Mouse (Mus musculus) kidney, adult 2 months (tissue): Measurements from ENCODE around the gene Pyroxd1. TPM values are rescaled to one million over a fixed set of nuclear protein-coding genes. Genes with fewer than 3 reads are reported as not detected.
A peak's percentile ranks its signal among the peaks of the same experiment; 100 is the strongest.
"Not testable (repeated sequence)": the region's sequence is repeated elsewhere in the genome, so short reads cannot be mapped to it uniquely, and the experiment has no call there.

Source experiments
- DNase-seq: peaks from one replicate; pipeline ENCODE4 v3.0.0; 2021
- H3K27ac ChIP-seq: fragments of 200-500 bp; 2 replicates; pipeline ENCODE4 v1.5.1; 2012; ENCODE audit warnings: low read depth, low read length, control low read depth, inconsistent platforms; ENCODE audit not compliant: insufficient read depth
- H3K27me3 ChIP-seq: fragments of 200-500 bp; replicated peaks from 2 replicates; pipeline ENCODE4 v1.6.1; 2012; ENCODE audit warnings: mild to moderate bottlenecking, moderate library complexity, low read length, inconsistent platforms; ENCODE audit not compliant: control insufficient read depth, insufficient read depth
- H3K36me3 ChIP-seq: fragments of 200-500 bp; 2 replicates; pipeline ENCODE4 v1.6.1; 2012; ENCODE audit warnings: mild to moderate bottlenecking, moderate library complexity, low read length, inconsistent platforms; ENCODE audit not compliant: control insufficient read depth, insufficient read depth
- H3K4me1 ChIP-seq: fragments of 200-500 bp; 2 replicates; pipeline ENCODE4 v1.6.1; 2011; ENCODE audit warnings: low read length; ENCODE audit not compliant: control insufficient read depth, insufficient read depth
- H3K4me3 ChIP-seq: fragments of 200-500 bp; 2 replicates; pipeline ENCODE4 v1.5.1; 2011; ENCODE audit warnings: mild to moderate bottlenecking, low read depth, low read length, control low read depth; ENCODE audit not compliant: insufficient read depth
- CTCF ChIP-seq: fragments of 200-500 bp; conservative IDR thresholded peaks from 2 replicates; pipeline ENCODE4 v1.5.1; 2011; ENCODE audit warnings: low read depth, mild to moderate bottlenecking, control low read depth, low read length, moderate library complexity, mixed read lengths; ENCODE audit not compliant: insufficient read depth, insufficient read length
- POLR2A ChIP-seq: fragments of 200-500 bp; IDR thresholded peaks from one replicate; pipeline ENCODE4 v1.6.1; 2011; ENCODE audit warnings: low read depth, low read length, control low read depth
- WGBS: fragments of 180-500 bp; shearing (Covaris S2); methylation state at CpG from one replicate; pipeline ENCODE4 v1.1.7; 2018; 5-methylcytosine and 5-hydroxymethylcytosine counted together
- polyA plus RNA-seq: library from polyadenylated mRNA; depleted of rRNA; stranded (reverse); fragments of >200 nt; gene quantifications from 2 replicates; pipeline ENCODE4 v1.2.3, GENCODE M21; 2012

The Pyroxd1 gene
- polyA plus RNA-seq, 1 experiment, result 5.6 TPM

DNA sequence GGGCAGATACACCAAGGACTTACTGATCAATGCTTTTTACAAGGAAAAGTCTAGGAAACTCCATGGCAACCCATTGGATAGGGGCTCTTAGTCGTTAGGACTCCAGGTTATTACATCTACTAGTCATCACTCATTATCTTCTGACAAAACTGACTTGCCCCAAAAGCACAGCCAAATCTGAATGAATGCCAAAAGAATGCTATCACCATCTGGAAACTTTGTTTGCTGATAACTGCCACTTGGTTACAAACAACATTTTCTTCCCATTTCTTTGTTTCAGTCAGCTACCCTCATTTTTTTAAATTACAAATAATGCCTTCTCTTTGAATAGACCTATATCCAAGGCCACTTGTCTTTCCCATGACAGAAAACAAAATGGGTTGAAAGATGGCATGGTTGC is 16.3 kb upstream of the Pyroxd1 start:
- Histone ChIP-seq H3K36me3 (no peaks in the 10 kb centered on the region), H3K4me3 (no peak overlapping the region), H3K27ac (no peak overlapping the region), H3K27me3 (no peaks in the 10 kb centered on the region), H3K4me1 (no peaks in the 10 kb centered on the region)
- WGBS, result 55% methylated on average over 1 of the region's 1 CpGs
- TF ChIP-seq CTCF, result no peak
- TF ChIP-seq POLR2A, result no peak
- no peak for DNase-seq

DNA sequence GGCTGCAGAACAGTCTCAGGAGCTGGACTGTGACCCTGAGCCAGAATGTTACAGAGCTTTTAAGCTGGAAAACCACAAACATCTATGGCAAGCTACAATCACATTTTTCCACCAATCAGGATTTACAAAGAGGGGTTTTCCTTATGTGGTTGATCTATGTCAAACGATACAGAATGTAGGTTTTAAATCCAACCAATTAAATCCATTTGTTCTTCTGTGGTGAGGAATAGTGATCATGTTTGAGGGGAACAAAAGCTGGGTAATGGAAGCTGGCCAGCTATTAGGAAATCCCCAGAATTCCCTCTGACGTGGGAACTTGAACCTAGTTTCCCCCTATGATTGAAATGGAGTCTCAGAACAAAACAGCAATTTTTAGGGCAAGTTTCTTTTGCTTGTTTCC is 6.5 kb upstream of the Pyroxd1 start:
- no peaks in the 10 kb centered on the region for H3K4me1 ChIP-seq
- no peaks in the 10 kb centered on the region; the same call in 1 of the 2 replicates for H3K27me3 ChIP-seq
- H3K4me3 ChIP-seq, result no peak overlapping the region
- TF ChIP-seq POLR2A (no peak), CTCF (no peak)
- 75% methylated on average over 2 of the region's 2 CpGs for WGBS
- no peaks in the 10 kb centered on the region for H3K36me3 ChIP-seq
- DNase-seq, result no peak
- no peak overlapping the region for H3K27ac ChIP-seq

- Histone ChIP-seq H3K4me1 (no peaks in the 10 kb centered on the region), H3K27me3 (no peaks in the 10 kb centered on the region; the same call in 1 of the 2 replicates), H3K36me3 (no peaks in the 10 kb centered on the region), H3K27ac (no peak overlapping the region), H3K4me3 (no peak overlapping the region)
- DNase-seq, result no peak
- 37% methylated on average over 2 of the region's 2 CpGs for WGBS
- TF ChIP-seq CTCF (no peak), POLR2A (no peak)
These were observed 5.9 kb upstream of the Pyroxd1 start for GRCm38 (mm10) chr6:142339576-142339975.

GRCm38 (mm10) chr6:142343561-142343960 is 1.9 kb upstream of the Pyroxd1 start:
- no peak overlapping the region for H3K27ac ChIP-seq
- no peak overlapping the region for H3K4me3 ChIP-seq
- H3K36me3 ChIP-seq, result no peaks in the 10 kb centered on the region; the same call in 1 of the 2 replicates
- 74% methylated on average over 2 of the region's 2 CpGs for WGBS
- TF ChIP-seq CTCF, result peak; percentile 52
- TF ChIP-seq POLR2A, result no peak
- no peaks in the 10 kb centered on the region for H3K27me3 ChIP-seq
- peak; percentile 62 for DNase-seq
- peaks cover 4% of the 10 kb centered on the region; the same call in 1 of the 2 replicates for H3K4me1 ChIP-seq

DNA sequence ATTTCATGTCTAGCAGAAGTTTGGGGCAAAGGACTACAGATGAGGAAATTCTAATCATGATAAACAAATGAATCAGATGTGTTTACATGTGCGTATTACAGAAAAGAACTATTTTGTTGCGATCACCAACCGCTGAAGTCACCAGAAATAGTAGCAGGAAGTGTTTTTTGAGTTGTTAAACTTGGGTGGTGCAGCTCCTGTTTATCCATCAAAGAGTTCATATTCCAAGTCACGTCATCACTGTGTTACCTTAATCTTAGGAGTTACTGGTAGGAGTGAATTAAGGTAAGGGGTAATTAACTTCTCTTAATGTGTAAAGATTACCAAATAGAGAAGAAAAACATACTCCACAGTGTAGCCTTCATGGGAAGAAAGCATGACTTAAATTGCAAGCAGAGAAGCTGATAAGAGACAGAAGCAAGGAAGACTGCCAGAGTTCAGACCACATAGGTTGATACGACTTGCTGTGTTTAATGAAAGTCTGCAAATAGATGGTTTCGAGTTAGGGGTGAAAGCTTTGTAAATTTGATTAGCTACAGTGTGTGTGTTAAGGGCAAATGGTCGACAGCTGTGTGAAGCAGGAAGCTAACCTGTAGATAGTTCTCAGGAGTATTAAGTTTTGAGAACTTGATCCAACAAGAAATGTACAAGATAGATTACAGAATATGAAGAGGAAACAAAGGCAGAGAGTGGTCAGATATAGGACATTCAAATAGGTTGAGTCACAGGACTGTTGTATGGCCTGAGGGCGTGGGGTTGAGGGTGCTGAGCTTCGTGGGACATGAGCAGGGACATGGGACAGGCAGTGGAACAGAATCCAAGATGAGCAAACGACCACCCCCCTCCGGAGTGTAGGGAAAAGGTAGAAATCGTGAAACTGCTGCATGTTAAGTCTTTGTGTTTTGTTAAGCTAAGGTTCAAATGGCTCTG is 992 bp downstream of the Pyroxd1 start:
- H3K36me3 ChIP-seq, result peaks cover 1% of the 10 kb centered on the region; the same call in 1 of the 2 replicates
- H3K4me3 ChIP-seq, result peak overlapping the region; percentile 100; the same call in 1 of the 2 replicates
- WGBS, result 30% methylated on average over 12 of the region's 12 CpGs
- H3K27me3 ChIP-seq, result no peaks in the 10 kb centered on the region
- peak; percentile 13 for DNase-seq
- H3K4me1 ChIP-seq, result peaks cover 4% of the 10 kb centered on the region; the same call in 1 of the 2 replicates
- TF ChIP-seq CTCF, result no peak
- TF ChIP-seq POLR2A, result no peak
- H3K27ac ChIP-seq, result peak overlapping the region; percentile 62; the same call in 1 of the 2 replicates

DNA sequence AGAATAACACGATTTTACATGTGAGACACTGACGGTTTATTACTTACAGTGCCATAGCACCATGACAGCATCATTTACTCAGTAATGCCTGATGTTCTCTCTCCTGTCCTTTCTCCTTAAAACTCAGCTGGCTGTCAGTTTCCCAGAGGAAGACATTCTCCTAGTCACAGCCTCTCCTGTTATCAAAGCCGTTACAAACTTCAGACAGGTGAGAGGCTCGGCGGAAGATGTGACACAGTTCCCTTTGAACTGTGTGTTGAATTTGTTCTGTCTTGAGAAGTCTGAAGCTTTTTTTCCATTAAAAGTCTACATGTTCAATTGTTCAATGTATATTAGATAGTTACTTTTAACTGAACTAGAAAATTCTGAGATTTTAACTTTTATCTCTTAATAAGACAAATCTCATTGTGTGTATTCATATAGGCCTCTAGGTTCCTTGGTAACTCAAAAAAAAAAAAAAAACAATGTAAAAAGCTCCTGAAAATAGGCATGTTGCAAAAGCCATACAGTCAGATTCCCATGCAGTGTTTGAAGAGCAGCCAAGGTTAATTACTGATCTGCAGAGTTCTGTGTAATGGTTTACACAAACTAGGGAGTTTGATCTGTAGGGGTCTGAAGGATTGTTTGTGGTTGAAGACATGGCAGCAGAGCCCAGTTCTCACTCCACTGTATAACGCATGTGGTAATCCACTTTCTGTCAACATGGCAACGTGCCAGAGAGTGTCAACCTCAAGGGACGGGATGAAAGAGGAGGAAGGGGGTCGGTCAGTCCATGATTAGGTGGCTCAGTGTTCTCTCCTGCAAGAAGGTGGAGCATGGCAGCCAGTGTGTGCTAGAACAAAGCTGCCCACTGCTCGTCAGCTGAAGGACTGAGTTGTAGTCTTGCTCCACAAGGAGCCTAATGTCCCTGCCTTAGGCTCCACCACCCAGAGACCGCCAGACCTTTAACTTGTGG is 2.3 kb downstream of the Pyroxd1 start:
- peak overlapping the region; percentile 13; the same call in 1 of the 2 replicates for H3K27ac ChIP-seq

DNA sequence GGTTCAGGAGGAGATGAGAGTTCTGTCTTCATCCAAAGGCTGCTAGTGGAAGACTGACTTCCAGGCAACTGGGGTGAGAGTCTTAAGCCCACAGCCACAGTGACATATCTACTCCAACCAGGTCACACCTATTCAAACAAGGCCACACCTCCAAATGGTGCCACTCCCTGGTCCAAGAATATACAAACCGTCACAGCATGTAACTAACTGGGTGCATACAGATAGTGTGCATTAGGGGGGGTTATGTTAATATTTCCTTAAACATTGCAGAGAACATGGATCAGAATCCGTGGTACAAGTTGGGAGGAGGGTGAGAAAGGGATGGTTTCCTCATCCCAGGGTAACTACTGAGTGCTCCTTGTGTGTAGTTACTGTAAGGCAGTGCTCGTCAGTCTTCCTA is 6.6 kb downstream of the Pyroxd1 start:
- not testable (repeated sequence) for H3K4me1 ChIP-seq, H3K27me3 ChIP-seq, DNase-seq, H3K36me3 ChIP-seq, H3K27ac ChIP-seq, H3K4me3 ChIP-seq
- WGBS, result 84% methylated on average over 3 of the region's 3 CpGs

More for the DNA sequence above, 2.3 kb downstream of the Pyroxd1 start:
- Histone ChIP-seq H3K36me3 (peaks cover 1% of the 10 kb centered on the region), H3K27me3 (no peaks in the 10 kb centered on the region), H3K4me1 (peaks cover 4% of the 10 kb centered on the region; the same call in 1 of the 2 replicates), H3K4me3 (no peak overlapping the region)
- peak; percentile 68 for DNase-seq
- 59% methylated on average over 11 of the region's 11 CpGs for WGBS
- no peak for TF ChIP-seq CTCF
- no peak for TF ChIP-seq POLR2A
